Mouse (Mus musculus) C2C12 (cell line): Measurements from ENCODE around the gene Ptprt. TPM values are rescaled to one million over a fixed set of nuclear protein-coding genes. Genes with fewer than 3 reads are reported as not detected.

Source experiments
- H3K27me3 ChIP-seq: one replicate; pipeline ENCODE4 v1.6.1; 2011; ENCODE audit not compliant: control insufficient read depth, insufficient read depth, insufficient read length
- H3K36me3 ChIP-seq: one replicate; pipeline ENCODE4 v1.6.1; 2011; ENCODE audit not compliant: control insufficient read depth, insufficient read depth
- H3K4me3 ChIP-seq: one replicate; pipeline ENCODE4 v1.5.1; 2011; ENCODE audit warnings: mild to moderate bottlenecking, control low read depth; ENCODE audit not compliant: poor library complexity, insufficient read depth, severe bottlenecking
- H3K79me2 ChIP-seq: one replicate; pipeline ENCODE4 v1.6.1; 2011; ENCODE audit not compliant: control insufficient read depth, insufficient read depth
- H3K79me3 ChIP-seq: one replicate; pipeline ENCODE4 v1.6.1; 2011; ENCODE audit warnings: low read depth, control low read depth
- H3ac ChIP-seq: one replicate; pipeline ENCODE3; 2011; ENCODE audit warnings: low read depth; ENCODE audit not compliant: control insufficient read depth, insufficient read length
- CEBPB ChIP-seq: IDR thresholded peaks from one replicate; pipeline ENCODE4 v1.6.1; 2011; ENCODE audit warnings: low read depth, mild to moderate bottlenecking, control low read depth, moderate library complexity
- CTCF ChIP-seq: IDR thresholded peaks from one replicate; pipeline ENCODE4 v1.5.1; 2011; ENCODE audit not compliant: control insufficient read depth, insufficient read depth, insufficient read length
- FOSL1 ChIP-seq: IDR thresholded peaks from one replicate; pipeline ENCODE4 v1.8.0; 2011; ENCODE audit warnings: mild to moderate bottlenecking, low read length; ENCODE audit not compliant: poor library complexity, insufficient read depth, severe bottlenecking
- MAX ChIP-seq: IDR thresholded peaks from one replicate; pipeline ENCODE4 v1.6.1; 2011; ENCODE audit warnings: mild to moderate bottlenecking, control low read depth
- MYOD1 ChIP-seq: IDR thresholded peaks from one replicate; pipeline ENCODE4 v1.6.1; 2011; ENCODE audit warnings: low read depth; ENCODE audit not compliant: control insufficient read depth, insufficient read length
- MYOG ChIP-seq: IDR thresholded peaks from one replicate; pipeline ENCODE4 v1.6.1; 2011; ENCODE audit not compliant: control insufficient read depth, insufficient read length; ENCODE audit errors: extremely low read depth
- USF1 ChIP-seq: IDR thresholded peaks from one replicate; pipeline ENCODE4 v1.6.1; 2011; ENCODE audit warnings: low read depth, mild to moderate bottlenecking, control low read depth, moderate library complexity
- polyA plus RNA-seq: library from polyadenylated mRNA; unstranded; fragments of >200 nt; fragmentation: generic; extraction: Trizol; gene quantifications from one replicate; pipeline ENCODE4 v1.2.1, GENCODE M21; 2012; ENCODE audit warnings: missing spikeins

Ptprt gene
- polyA plus RNA-seq, 1 experiment = not detected

DNA sequence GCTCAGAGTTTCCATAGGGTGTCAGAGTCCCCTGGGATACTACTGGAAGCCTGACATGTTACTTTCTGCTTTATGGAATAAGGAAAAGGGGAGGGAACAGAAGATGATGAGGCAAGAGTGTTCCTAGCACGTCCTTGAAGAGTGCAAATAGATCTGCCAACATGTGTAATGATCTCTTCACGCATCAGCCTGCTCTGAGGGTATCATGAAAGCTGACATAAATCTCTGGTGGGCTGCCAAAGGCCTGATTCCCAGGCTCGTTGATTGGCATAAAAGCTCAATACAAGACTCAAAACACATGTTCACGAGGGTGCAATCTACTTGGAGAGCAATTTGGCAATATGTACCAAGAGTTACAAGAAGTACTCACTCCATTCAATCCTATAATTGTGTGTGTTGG lies 778.4 kb downstream of the Ptprt start:
- Histone ChIP-seq H3K36me3 (no peaks in the 10 kb centered on the region), H3K27me3 (no peaks in the 10 kb centered on the region), H3ac (no peak overlapping the region), H3K79me2 (no peaks in the 10 kb centered on the region), H3K79me3 (no peaks in the 10 kb centered on the region), H3K4me3 (no peak overlapping the region)
- TF ChIP-seq MYOG = no peak
- TF ChIP-seq CEBPB = no peak

DNA sequence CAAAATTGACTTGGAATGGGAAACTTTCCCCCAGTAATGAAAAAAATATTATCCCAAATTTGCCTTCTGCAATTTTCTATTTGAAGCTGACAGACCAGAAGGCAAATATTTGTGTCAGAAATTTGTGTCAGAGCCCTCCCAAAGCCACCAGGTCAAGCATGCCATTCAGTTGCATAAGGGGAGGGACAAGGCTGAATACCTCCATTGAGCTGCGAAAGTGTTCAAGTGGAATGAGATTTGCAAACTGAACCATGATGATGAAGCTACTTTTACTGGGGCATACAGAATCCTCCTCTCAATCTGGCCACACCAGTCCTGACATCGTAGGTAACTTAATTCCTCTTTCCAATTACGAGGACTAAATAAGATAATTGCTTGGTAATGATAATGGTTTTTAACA lies 780.0 kb downstream of the Ptprt start:
- Histone ChIP-seq H3K27me3 (no peaks in the 10 kb centered on the region), H3K79me2 (no peaks in the 10 kb centered on the region), H3K79me3 (no peaks in the 10 kb centered on the region), H3K4me3 (no peak overlapping the region), H3K36me3 (no peaks in the 10 kb centered on the region), H3ac (no peak overlapping the region)
- TF ChIP-seq MAX = no peak
- no peak for TF ChIP-seq MYOG
- TF ChIP-seq MYOD1 = no peak
- no peak for TF ChIP-seq FOSL1
- no peak for TF ChIP-seq CEBPB
- no peak for TF ChIP-seq USF1
- TF ChIP-seq CTCF = no peak

DNA sequence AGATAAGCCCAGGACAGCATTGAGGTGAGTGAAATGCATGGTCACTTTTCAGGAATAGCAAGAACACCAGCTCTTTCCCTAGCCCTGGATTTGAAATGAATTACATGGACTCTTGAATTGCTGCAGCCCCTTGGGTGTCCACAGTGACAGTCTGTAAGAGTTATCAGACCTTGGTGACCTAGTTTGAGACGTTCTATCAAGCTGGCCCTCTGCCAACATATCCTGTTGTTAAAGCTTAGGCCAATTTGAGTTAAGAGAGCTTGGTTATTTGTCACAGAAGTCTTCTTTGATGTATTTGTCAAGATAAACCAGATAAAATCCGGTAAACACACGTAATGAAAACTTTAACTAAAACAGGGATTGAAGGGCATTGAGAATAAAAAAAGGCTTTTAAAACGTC lies 795.7 kb downstream of the Ptprt start:
- Histone ChIP-seq H3K79me3 (no peaks in the 10 kb centered on the region), H3K4me3 (no peak overlapping the region), H3K27me3 (no peaks in the 10 kb centered on the region), H3ac (no peak overlapping the region), H3K79me2 (no peaks in the 10 kb centered on the region), H3K36me3 (no peaks in the 10 kb centered on the region)
- TF ChIP-seq FOSL1 (no peak), USF1 (no peak), MYOG (no peak), MAX (no peak), CTCF (no peak), MYOD1 (no peak), CEBPB (no peak)

DNA sequence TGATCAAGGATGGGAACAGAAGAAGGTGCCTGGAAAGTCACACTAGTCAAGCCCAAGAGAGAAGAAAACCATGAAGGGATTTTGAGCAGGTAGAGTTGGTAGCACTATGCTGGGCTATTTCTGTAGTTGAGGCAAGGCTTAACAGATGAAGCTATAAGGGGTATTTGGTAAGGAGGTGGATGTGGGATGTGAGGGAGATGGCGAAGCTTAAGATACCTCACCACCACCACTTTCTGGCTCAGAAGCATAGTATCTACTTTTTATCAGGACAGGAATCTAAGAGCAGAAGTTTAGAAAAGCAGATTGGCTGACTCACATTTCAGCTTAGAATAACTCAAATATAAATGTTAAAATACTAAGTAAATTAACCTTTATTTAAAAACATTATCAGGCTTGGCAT lies 802.1 kb downstream of the Ptprt start:
- Histone ChIP-seq H3K36me3 (no peaks in the 10 kb centered on the region), H3K79me2 (no peaks in the 10 kb centered on the region), H3K79me3 (no peaks in the 10 kb centered on the region), H3K4me3 (no peak overlapping the region), H3K27me3 (no peaks in the 10 kb centered on the region), H3ac (no peak overlapping the region)
- TF ChIP-seq MYOG (no peak), USF1 (no peak), FOSL1 (no peak), CTCF (no peak), MAX (no peak), CEBPB (no peak), MYOD1 (no peak)

GRCm38 (mm10) chr2:161858361-161858760 lies 802.6 kb downstream of the Ptprt start:
- H3K4me3 ChIP-seq = no peak overlapping the region
- no peak overlapping the region for H3ac ChIP-seq
- no peaks in the 10 kb centered on the region for H3K36me3 ChIP-seq
- H3K27me3 ChIP-seq = no peaks in the 10 kb centered on the region
- no peaks in the 10 kb centered on the region for H3K79me2 ChIP-seq
- H3K79me3 ChIP-seq = no peaks in the 10 kb centered on the region
- TF ChIP-seq FOSL1 = no peak
- no peak for TF ChIP-seq CTCF
- TF ChIP-seq USF1 = no peak
- TF ChIP-seq MAX = no peak

DNA sequence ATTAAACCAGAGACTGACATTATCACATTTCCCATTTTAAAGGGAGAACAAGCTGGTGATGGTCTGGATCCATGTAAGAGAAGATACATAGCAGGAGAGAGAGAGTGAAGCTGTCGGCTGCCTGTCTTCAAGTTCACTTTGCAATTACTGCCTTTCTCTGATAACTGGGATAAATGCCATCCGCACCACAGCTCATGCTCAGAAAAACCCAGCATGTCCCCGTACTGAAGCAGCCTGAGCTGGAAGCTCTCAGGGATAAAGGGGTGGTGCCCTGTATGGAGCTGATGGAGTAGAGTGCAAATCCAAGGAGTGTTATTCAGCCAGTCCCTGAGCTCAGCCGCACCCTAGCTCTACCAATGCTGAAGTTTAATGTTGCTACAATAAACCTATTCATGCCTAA lies 825.9 kb downstream of the Ptprt start:
- H3K36me3 ChIP-seq = no peaks in the 10 kb centered on the region
- TF ChIP-seq MYOD1 (no peak), MAX (no peak), USF1 (no peak), CTCF (no peak), FOSL1 (no peak), MYOG (no peak), CEBPB (no peak)
- H3K79me2 ChIP-seq = no peaks in the 10 kb centered on the region
- no peaks in the 10 kb centered on the region for H3K27me3 ChIP-seq
- no peak overlapping the region for H3K4me3 ChIP-seq
- no peaks in the 10 kb centered on the region for H3K79me3 ChIP-seq
- no peak overlapping the region for H3ac ChIP-seq
